Mouse (Mus musculus): ENCODE measurements around the gene Agbl5.

Gene Agbl5

GRCm38 (mm10) chr5:30920621-30921020 lies 32.1 kb downstream of the Agbl5 start:
- no peak for DNase-seq (ENCODE audit: low read depth)

- peak; percentile 90 for DNase-seq (ENCODE audit: low read depth)
Observed at GRCm38 (mm10) chr5:30921256-30922033, 33.0 kb downstream of the Agbl5 start, which contains the start of gene Khk. TSS of gene Khk (plus strand) at chr5:30921431.

DNA sequence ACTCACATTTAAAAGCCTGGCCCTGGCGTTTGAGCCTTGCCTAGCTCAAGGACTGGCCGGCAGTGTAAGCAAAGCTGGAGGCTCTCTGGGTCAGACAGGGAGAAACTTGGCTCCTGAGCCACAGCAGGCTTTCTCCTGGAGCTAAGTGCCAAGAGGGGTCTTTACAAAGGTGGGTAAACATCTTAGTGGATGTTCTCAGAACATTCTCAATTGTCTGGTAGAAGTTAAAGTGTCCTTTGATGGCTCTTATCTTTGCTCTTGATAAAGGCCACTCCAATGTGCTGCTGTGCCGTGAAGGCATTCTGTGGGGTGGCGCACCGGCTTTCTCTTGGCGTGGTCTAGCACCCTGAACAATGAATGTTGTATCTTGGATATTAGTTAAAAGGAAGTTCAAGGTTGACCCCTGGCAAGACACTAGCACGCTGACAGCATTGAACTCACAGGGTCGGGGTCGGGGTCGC lies 34.1 kb downstream of the Agbl5 start:
- no peak for DNase-seq (ENCODE audit: low read depth)

GRCm38 (mm10) chr5:30923119-30923518 lies 34.6 kb downstream of the Agbl5 start:
- DNase-seq (ENCODE audit: low read depth), result no peak

- DNase-seq (ENCODE audit: low read depth), result no peak
Observed at GRCm38 (mm10) chr5:30924614-30925013, 36.1 kb downstream of the Agbl5 start.

GRCm38 (mm10) chr5:30925217-30925616 lies 36.7 kb downstream of the Agbl5 start:
- DNase-seq (ENCODE audit: low read depth), result no peak

DNA sequence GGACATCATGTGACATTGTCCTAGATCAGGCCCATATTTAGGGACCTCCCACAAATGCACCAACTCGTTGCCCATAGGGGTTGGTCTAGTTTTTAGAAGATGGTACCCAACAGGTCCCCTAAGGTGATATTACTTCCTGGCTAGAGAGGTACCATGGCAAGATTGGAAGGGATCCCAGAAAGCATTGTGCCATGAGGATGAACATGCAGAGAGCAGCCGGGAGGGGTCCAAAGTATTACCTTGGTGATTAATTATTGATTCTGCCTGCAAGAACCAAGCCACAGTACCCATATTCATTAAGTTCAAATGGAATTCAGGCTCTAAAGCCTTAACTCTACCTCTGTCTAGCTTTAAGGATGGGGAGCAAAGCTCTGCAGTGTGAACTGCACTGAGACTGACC lies 37.6 kb downstream of the Agbl5 start:
- DNase-seq (ENCODE audit: low read depth), result no peak

GRCm38 (mm10) chr5:30927945-30928529 lies 39.5 kb downstream of the Agbl5 start:
- peak; percentile 62 for DNase-seq (ENCODE audit: low read depth)

DNA sequence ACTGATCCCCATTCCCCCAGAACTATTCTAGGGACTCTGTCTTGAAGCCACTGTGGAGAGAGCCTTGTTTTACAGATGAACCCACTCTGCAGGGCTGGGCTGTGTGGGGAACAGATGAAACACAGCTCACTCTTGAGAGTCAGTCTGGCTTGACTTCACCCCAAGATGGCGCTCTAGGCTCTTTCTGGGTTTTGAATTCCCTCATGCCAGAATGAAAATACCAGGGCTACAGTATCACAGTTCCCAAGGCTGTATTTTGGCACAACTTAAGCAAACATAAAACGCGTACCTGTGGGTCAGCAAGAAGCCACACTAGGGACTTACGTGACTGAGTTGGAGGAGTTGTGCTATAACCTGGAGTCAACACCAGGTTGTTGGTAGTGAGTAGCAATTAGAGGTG lies 41.6 kb downstream of the Agbl5 start:
- DNase-seq (ENCODE audit: low read depth), result peak; percentile 92

GRCm38 (mm10) chr5:30930846-30931245 lies 42.4 kb downstream of the Agbl5 start:
- DNase-seq (ENCODE audit: low read depth), result no peak

- no peak for DNase-seq (ENCODE audit: low read depth)
Observed at GRCm38 (mm10) chr5:30931378-30931777, 42.9 kb downstream of the Agbl5 start.

GRCm38 (mm10) chr5:30933705-30934104 lies 45.2 kb downstream of the Agbl5 start:
- DNase-seq (ENCODE audit: low read depth), result no peak

DNA sequence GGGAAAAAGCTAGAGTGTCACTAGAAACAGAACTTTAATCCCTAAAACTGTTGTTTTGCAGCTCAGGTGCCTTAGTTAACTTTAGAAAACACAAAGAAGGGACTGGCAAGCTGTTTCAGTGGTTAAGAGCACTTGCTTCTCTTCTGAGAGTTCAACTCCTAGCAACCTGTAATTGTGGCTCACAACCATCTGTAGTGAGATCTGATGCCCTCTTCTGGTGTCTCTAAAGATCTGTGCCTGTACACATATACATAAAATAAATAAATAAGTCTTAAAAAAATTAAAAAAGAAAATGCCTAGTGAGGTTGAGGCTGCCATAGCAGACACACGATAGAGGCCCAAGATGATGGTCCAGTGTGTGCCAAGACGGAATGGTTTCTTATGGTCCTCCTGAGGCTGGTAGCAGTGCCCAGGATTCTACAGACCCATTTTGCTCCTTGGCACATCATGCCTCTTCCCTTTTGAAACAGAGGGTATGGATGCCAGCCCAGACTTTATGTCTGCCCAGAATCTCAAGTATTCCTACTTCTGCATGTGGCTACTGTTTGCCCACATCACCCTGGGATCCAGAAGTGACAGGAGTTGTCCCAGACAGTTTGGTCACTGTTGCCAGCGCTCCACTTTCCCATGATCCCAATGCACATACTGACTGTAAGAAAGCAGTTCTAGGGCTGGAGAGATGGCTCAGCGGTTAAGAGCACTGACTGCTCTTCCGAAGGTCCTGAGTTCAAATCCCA lies 46.4 kb downstream of the Agbl5 start:
- DNase-seq (ENCODE audit: low read depth), result peak; percentile 34

GRCm38 (mm10) chr5:30943004-30943403 lies 54.5 kb downstream of the Agbl5 start:
- DNase-seq (ENCODE audit: low read depth), result no peak

- DNase-seq (ENCODE audit: low read depth), result no peak
Observed at GRCm38 (mm10) chr5:30944344-30944743, 55.9 kb downstream of the Agbl5 start.

DNA sequence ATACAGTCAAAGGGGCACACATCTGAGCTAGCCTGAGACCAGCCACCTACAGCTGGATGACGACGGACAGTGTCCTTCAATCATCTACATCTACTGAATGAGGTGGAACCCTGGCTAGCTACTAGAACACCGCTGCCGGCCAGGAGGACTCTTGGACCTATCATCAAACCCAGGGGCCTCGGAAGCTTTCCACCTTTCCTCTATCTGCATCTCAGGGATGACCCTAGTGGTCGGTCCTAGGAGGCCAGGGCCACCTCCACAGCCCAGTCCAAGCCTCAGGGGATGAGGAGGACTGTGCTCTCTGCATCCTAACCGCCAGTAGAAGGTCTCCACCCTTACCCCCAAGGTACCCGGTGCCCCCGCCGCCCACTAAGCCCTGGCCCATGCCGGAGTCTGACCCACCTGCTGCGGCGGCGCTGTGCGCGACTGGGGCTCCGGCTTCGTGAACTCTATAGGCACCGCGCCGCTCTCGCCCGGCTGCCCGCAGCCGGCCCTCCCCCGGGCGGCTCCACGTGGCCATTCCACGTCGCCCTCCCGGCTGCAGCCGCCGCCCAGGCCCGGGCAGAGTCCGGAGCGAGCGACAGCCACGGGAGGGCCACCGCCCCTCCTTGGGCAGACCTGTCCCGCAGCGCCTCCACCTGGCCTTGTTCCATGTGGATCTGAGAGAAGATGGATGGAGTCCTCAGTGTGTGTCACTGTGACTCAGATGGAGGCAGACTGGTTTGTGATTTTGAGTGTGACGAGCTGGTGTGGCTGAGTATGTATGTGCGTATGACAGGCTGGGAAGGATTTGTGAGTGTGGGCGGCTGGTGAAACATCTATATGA lies 56.7 kb downstream of the Agbl5 start, which contains the start of gene Cgref1:
Gene Cgref1, minus strand, starts transcription at position 636 of the 826 bp plus-strand sequence.
- peak; percentile 75 for DNase-seq (ENCODE audit: low read depth)

- DNase-seq (ENCODE audit: low read depth), result no peak
Observed at GRCm38 (mm10) chr5:30948620-30949019, 60.1 kb downstream of the Agbl5 start.

GRCm38 (mm10) chr5:30949654-30950326 lies 61.3 kb downstream of the Agbl5 start:
- DNase-seq (ENCODE audit: low read depth), result peak; percentile 96

DNA sequence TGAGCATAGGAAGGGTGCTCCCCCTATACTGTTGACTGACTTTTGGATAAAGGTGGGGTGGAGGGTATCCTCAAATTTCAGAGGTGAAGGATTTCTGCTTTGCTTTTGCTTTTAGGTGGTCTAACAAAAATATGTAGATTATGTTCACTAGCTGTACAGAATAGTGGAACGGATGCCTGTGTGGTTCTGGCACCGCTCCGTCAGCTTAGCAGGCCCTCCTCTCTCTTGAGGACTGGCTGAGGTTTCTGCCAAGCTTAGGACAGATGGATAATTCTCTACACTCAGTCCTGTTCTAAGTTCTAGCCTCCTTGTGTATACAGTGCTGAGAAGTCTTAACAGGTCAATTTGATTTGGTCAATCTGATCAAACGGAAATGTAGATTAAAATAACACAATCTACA lies 62.0 kb downstream of the Agbl5 start:
- peak; percentile 54 for DNase-seq (ENCODE audit: low read depth)

DNA sequence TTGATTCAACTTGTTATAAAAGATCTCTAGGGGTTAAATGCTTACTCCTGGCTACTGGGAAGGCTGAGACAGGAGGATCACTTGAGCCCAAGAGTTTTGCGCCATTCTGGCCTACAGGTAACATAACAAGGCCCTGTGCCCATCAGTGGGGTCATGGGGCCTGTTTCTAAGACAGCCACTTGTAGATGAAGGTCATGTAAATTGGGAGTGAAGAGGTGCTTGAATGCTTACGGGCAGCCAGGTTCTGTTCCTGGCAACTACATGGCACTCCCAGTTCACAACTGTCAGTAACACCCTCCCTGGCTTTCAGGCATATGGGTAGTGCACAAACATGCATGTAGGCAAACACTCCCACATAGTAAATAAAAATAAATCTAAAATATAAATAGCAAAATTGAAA lies 62.4 kb downstream of the Agbl5 start:
- no peak for DNase-seq (ENCODE audit: low read depth)

GRCm38 (mm10) chr5:30951706-30952105 lies 63.2 kb downstream of the Agbl5 start:
- DNase-seq (ENCODE audit: low read depth), result no peak

Data from NIH3T3 (cell line).